Mouse (Mus musculus) yolk sac, embryonic 10.5 days (tissue): Measurements from ENCODE around the gene Col4a1.

Experiments used
- DNase-seq: peaks from one replicate; pipeline ENCODE4 v3.0.0-alpha.2; 2017; ENCODE audit warnings: low spot score

The Col4a1 gene

DNA sequence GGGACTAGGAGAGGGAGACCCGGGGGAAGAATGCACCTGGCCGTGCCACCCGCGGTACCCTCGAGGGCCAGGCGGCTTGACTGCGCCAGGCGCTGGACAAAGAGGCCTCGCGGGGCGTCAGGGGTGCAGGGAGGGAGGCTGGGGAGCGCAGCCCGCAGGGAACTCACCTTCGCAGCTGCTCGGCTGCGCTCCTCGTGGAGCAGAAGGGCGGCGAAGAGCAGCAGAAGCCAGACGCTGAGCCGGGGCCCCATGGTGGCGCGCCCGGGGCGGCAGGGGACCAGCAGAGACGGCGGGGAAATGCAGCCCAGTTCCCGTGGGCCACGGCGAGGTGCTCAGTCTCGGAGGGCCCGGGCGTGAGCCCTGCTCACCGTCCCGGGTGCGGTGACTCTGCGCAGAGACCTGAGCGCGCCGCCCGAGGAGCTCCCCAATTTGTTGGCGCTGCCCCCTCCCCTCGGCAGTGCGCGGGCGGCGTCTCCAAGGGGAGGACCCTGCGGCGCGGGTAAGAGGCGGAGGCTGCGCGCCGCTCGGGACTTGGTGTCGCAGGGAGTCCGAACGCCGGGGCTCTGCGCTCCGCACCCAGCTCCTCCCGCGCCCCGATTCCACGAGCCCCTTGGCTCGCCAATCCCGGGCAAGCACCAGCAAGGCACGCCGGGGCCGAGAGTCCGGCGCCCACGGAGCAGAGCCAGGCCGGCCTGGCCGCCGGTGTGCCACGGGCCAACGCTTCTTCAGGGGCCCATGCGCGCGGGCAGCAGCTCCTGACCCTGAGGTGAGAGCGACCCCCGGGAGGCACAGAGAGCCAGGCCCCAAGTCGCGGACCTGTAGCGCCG, at the start of gene Col4a1, which contains the start of gene Col4a2:
TSS of gene Col4a1 (minus strand) at position 478 of the 827 bp plus-strand sequence.
TSS of gene Col4a2 (plus strand) at position 457 of the 827 bp plus-strand sequence.
- DNase-seq: peak; percentile 84

DNA sequence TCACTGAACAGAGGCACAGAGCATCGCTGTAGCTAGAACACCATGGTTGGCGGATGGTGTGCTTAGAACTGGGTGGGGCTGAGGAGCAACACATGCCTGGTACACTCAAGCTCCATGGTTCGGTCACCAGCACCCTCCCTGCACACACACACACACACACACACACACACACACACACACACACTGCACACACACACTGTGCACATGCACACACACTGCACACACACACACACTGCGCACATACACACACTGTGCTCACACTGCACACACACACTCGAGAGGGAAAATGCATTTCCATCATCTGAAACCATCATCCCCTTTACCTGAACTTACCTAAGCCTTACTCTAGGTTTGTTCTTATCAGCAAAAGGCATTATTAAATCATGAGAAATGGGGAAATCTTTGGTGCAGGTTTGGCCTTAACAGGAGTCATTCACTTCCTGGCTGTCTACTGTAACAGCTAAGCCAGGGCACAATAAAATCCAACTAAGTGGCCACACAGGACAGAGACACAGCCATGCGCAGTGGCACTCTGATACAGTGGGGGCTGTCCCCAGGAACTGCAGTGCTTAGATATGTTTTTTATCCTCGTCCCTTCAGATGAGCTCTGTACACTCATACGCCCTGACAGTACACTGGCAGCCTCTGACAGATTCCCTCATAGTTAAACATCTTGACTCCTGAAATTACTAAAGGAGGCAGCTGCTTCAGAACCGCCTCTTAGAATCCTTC, 49.1 kb upstream of the Col4a1 start:
- no peak for DNase-seq

GRCm38 (mm10) chr8:11359846-11360245, 47.2 kb upstream of the Col4a1 start:
- DNase-seq: no peak

- peak; percentile 48 for DNase-seq
These were observed 45.4 kb upstream of the Col4a1 start for GRCm38 (mm10) chr8:11357921-11358436.

- DNase-seq: no peak
These were observed 44.1 kb upstream of the Col4a1 start for GRCm38 (mm10) chr8:11356776-11357175.

- no peak for DNase-seq
These were observed 43.3 kb upstream of the Col4a1 start for GRCm38 (mm10) chr8:11355900-11356299.

GRCm38 (mm10) chr8:11354800-11355451, 42.3 kb upstream of the Col4a1 start:
- DNase-seq: no peak

GRCm38 (mm10) chr8:11352514-11352913, 39.9 kb upstream of the Col4a1 start:
- no peak for DNase-seq

- DNase-seq: no peak
These were observed 38.7 kb upstream of the Col4a1 start for GRCm38 (mm10) chr8:11351355-11351754.

DNA sequence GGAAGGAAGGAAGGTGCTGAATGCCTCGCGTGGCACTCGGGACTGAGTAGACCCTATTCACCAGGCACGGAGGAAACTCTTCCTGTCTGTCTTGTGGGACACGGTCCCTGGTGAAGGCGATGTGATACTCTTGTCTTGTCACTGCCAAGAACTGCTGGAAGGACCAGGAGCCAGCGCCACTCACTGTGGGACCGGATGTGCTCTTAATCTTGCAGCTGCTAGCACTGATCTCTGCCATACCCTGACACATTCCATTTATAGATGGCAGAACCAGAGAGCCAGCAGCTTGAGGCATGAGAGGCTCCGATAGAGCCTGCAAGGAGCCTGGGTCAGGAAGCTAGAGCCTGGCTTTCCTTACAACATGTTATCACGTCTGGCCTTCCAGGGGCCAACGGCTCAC, 36.0 kb upstream of the Col4a1 start:
- no peak for DNase-seq

DNA sequence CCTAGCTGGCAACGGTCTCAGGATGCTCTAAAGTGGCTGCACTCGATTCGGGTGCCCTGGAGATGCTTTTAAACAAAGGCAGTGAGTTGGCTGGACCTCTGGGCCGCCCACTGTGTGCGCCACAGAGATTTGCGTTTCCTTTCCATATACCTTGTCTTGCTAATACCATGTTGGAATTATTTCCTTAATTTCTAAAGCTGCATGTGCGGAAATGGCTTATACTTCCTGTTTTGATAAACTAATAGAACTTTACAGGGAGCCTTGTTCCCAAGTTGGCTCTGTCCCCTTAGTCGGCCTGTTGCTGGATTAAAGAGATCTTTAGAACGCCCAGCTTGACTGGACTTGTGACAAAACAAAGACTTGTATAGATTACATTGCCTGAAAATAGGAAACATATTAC, 35.1 kb upstream of the Col4a1 start:
- DNase-seq: no peak

GRCm38 (mm10) chr8:11346225-11346624, 33.6 kb upstream of the Col4a1 start:
- peak; percentile 70 for DNase-seq

DNA sequence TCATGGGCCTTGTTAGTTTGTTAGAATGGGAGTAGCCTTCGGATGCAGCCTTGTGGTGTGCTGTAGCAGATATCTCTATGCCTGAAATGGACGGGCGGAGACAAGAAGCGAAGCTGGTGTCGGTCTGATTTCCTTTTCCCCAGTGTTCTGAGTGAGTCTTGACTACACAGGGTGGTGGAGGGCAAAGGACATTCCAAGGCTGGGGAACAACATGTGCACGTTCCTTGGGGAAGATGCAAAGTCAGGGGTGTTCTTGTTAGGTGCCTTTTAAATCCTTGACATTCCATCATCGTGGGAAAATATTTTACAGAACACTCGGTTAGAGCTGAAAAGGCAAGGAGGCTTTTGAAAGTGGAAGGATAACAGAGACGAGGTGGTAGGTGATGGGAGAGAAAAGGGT, 31.8 kb upstream of the Col4a1 start:
- no peak for DNase-seq

GRCm38 (mm10) chr8:11341111-11341566, 28.5 kb upstream of the Col4a1 start:
- no peak for DNase-seq

DNA sequence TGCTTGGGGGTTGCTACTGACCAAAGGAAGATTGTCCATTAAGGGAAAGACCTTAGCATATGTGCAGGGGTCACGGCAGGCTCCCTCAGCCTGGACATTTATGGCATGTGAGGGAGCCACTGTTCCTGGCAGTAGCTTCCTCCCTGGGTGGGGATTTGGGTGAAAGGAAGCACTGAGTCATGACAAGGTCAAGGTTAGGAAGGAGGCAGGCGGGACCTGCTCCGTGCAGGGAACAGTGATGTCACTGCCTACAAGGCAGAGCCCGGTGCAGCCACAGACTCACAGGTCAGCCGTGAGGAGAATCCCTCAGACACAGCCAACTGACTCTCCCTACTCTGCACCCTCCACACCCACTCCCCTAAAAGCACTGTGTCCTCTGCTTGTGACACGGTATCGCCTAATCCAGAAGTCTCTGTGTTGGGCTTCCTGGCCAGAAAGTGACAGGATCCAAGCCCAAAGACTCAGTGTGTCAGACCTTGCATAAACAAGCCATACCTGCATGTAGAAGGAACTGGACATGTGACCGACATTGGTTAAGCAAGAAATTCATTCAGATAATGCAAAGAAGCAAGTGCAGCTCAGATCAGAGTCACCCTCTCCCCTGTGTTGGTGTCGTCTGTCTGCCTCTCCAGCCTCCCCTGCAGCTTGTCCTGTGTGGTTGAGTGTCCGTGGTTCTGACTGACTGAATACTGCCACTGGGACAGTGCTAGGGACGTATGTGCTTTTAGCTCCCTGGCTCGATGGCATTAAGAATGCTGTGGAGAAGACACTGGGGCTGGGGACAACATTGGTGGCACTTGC, 27.9 kb upstream of the Col4a1 start:
- DNase-seq: no peak

GRCm38 (mm10) chr8:11338507-11338906, 25.9 kb upstream of the Col4a1 start:
- no peak for DNase-seq

GRCm38 (mm10) chr8:11337642-11338041, 25.0 kb upstream of the Col4a1 start:
- DNase-seq: no peak

DNA sequence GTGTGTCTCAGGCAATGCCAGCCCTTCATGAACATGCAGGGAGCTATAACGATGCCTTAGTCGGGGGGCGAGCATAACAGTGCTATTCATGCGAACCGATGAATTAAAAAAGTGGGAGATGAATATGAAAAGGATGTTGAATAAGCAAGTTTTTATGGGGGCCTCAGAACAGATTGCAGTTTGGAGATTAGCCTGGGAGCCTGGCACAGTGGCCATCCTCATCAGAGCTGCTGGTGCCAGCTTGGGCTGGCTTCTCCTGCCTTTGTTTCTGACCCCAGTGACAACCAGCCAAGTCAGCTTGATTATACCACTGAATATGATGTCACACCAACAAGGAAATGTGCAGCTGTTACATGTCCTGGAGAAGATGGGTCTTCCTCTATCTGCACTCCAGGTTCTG, 23.7 kb upstream of the Col4a1 start:
- DNase-seq: no peak

- DNase-seq: no peak
These were observed 22.6 kb upstream of the Col4a1 start for GRCm38 (mm10) chr8:11335238-11335637.

DNA sequence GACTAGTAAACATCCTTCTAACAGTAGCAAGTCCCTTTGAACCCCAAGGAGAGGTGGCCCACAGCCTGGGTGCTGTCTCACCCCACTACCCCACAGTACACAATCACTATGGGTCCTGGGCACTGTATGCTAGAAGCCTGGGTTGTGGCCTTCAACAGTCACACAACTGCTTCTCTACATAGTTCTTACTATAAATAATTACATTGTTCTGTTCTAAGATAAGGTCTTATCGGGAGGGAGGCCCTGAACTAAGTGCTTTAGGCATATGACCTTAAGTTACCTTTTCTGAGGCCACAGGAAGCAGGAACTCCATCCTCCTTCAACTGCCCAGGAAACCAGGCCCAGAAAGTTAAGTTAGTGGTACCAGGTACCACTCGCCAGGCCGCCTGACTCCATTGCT, 21.9 kb upstream of the Col4a1 start:
- no peak for DNase-seq

GRCm38 (mm10) chr8:11333746-11334145, 21.1 kb upstream of the Col4a1 start:
- no peak for DNase-seq

GRCm38 (mm10) chr8:11331561-11331960, 18.9 kb upstream of the Col4a1 start:
- peak; percentile 69 for DNase-seq
